Mouse (Mus musculus) limb, embryonic 14.5 days (tissue): ENCODE data around the gene Alkbh2. TPM values are rescaled to one million over a fixed set of nuclear protein-coding genes. Genes with fewer than 3 reads are reported as not detected.

Experiments used
- ATAC-seq: fragments of 200-750 bp; cut with Nextera tagmentation; 2 replicates; pipeline ENCODE4 v1.8.0; 2017; ENCODE audit warnings: low read depth, moderate number of reproducible peaks, moderate TSS enrichment; ENCODE audit not compliant: low FRiP score
- DNase-seq: peaks from one replicate; pipeline ENCODE4 v3.0.0-alpha.2; 2015; ENCODE audit warnings: low spot score
- H3K27ac ChIP-seq: fragments of 300-500 bp; sonication (generic); replicated peaks from 2 replicates; pipeline ENCODE4 v1.5.1; 2014; ENCODE audit warnings: low read depth, mild to moderate bottlenecking, low read length, moderate library complexity, mixed read lengths
- H3K27me3 ChIP-seq: fragments of 300-500 bp; sonication (generic); 2 replicates; pipeline ENCODE4 v1.6.1; 2014; ENCODE audit warnings: low read length, mixed read lengths; ENCODE audit not compliant: control insufficient read depth, insufficient read depth
- H3K36me3 ChIP-seq: fragments of 300-500 bp; sonication (generic); 2 replicates; pipeline ENCODE4 v1.6.1; 2014; ENCODE audit warnings: mild to moderate bottlenecking, low read length, moderate library complexity, mixed read lengths; ENCODE audit not compliant: control insufficient read depth, insufficient read depth
- H3K4me1 ChIP-seq: fragments of 300-500 bp; sonication (generic); 2 replicates; pipeline ENCODE4 v1.6.1; 2014; ENCODE audit warnings: antibody characterized with exemption, low read length, mixed read lengths; ENCODE audit not compliant: control insufficient read depth, insufficient read depth
- H3K4me2 ChIP-seq: fragments of 300-500 bp; sonication (generic); replicated peaks from 2 replicates; pipeline ENCODE4 v1.6.1; 2014; ENCODE audit warnings: low read depth, mild to moderate bottlenecking, low read length, moderate library complexity; ENCODE audit not compliant: severe bottlenecking
- H3K4me3 ChIP-seq: fragments of 300-500 bp; sonication (generic); replicated peaks from 2 replicates; pipeline ENCODE4 v1.5.1; 2014; ENCODE audit warnings: low read length
- H3K9ac ChIP-seq: fragments of 300-500 bp; sonication (generic); 2 replicates; pipeline ENCODE4 v1.6.1; 2014; ENCODE audit warnings: mild to moderate bottlenecking, low read depth, low read length, moderate library complexity; ENCODE audit not compliant: severe bottlenecking
- H3K9me3 ChIP-seq: fragments of 300-500 bp; sonication (generic); 2 replicates; pipeline ENCODE4 v1.6.1; 2016; ENCODE audit warnings: low read length; ENCODE audit not compliant: control insufficient read depth
- POLR2A ChIP-seq: fragments of 200-500 bp; IDR thresholded peaks from 2 replicates; pipeline ENCODE4 v1.8.0; 2012; ENCODE audit warnings: inconsistent platforms, mild to moderate bottlenecking, moderate library complexity, borderline replicate concordance; ENCODE audit not compliant: insufficient read depth, insufficient read length; ENCODE audit errors: extremely low read depth
- WGBS: fragments of 180-500 bp; shearing (Covaris S2); extraction: QIAGEN DNeasy Blood & Tissue Kit; methylation state at CpG from one replicate; pipeline ENCODE4 v1.1.7; 2014; 5-methylcytosine and 5-hydroxymethylcytosine counted together
- polyA plus RNA-seq, 2 experiments: library from polyadenylated mRNA; depleted of rRNA in 1 of 2; stranded (reverse) in 1 of 2; unstranded in 1 of 2; fragments of >200 nt; fragmentation: Nextera tagmentation in 1 of 2; extraction: Ambion mirVana in 1 of 2; gene quantifications; 2 replicates each; pipeline versions ENCODE4 v1.2.1 to v1.2.3; 2012 to 2014

Alkbh2 gene
- polyA plus RNA-seq, 2 experiments: 10.9 to 15.5 TPM

DNA sequence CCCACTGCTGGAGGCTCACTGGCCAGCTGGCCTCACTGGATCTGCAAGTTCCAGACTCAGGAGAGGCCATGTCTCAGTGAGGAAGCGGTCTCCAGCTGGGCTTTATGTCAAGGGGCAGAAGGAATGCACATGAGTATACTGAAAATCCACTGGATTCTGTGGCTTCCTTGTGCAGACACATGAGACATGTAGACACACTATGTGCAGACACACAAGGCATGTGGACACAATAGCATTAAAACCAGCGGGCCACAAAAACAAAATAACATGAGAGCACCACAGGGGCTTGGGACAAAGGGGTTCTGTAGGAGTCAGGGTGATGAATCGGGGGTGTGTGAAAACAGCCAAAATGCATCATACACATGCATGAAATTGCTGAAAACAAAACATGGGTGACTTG is 2.0 kb downstream of the Alkbh2 start:
- H3K4me2 ChIP-seq: no peak overlapping the region
- no peak overlapping the region for H3K4me3 ChIP-seq
- H3K4me1 ChIP-seq: no peaks in the 10 kb centered on the region
- ATAC-seq (no peak), DNase-seq (no peak)
- peaks cover 33% of the 10 kb centered on the region for H3K36me3 ChIP-seq
- 95% methylated on average over 3 of the region's 3 CpGs for WGBS
- no peaks in the 10 kb centered on the region for H3K27me3 ChIP-seq
- TF ChIP-seq POLR2A: no peak
- H3K27ac ChIP-seq: no peak overlapping the region
- H3K9ac ChIP-seq: no peak overlapping the region
- no peaks in the 10 kb centered on the region for H3K9me3 ChIP-seq

DNA sequence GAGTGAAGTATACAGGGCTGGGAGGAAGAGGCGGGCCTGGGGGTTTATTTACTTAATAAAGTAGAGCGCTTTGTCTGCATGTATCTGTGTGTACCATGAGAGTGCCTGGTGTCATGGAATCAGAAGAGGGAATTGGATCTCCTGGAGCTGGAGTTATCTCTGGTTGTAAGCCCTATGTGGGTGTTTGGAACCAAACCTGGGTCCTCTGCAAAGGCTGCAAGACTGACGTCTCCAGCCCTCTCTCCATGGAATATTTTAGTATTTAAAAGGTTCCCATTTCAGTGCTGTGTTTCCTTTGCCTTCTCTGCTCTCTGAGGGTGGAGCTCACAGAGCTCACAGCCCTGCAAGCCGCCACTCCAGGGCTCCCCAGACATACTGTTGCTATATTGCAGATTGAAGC is 8.2 kb downstream of the Alkbh2 start:
- no peak for ATAC-seq
- H3K36me3 ChIP-seq: peaks cover 86% of the 10 kb centered on the region
- H3K9ac ChIP-seq: no peak overlapping the region

DNA sequence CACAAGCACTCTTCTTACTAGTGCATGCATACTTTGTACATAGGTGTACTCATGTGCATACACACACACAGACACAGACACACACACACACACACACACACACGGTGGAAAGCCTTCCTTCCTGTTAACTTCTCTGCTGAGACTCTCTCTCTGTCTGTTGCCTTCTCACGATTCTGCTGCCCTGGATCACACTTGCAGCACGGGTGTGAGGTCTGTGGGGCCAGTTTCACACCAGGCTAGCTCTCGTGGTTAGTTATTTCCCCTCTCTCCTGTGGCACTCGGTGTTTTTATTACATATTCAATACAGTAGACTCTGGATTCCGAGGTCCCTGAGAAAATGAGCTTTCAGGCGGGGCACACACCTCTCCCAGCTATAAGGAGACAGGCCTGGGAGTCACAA is 11.4 kb downstream of the Alkbh2 start:
- no peaks in the 10 kb centered on the region for H3K4me1 ChIP-seq
- no peaks in the 10 kb centered on the region for H3K9me3 ChIP-seq
- peaks cover 86% of the 10 kb centered on the region for H3K36me3 ChIP-seq
- DNase-seq (no peak), ATAC-seq (no peak)
- no peak for TF ChIP-seq POLR2A
- 76% methylated on average over 7 of the region's 7 CpGs for WGBS
- H3K4me2 ChIP-seq: no peak overlapping the region
- H3K4me3 ChIP-seq: no peak overlapping the region
- H3K27ac ChIP-seq: no peak overlapping the region
- H3K9ac ChIP-seq: no peak overlapping the region
- H3K27me3 ChIP-seq: no peaks in the 10 kb centered on the region

More for the DNA sequence above, 8.2 kb downstream of the Alkbh2 start:
- no peak for DNase-seq
- TF ChIP-seq POLR2A: no peak
- 79% methylated on average over 4 of the region's 4 CpGs for WGBS
- Histone ChIP-seq H3K9me3 (no peaks in the 10 kb centered on the region), H3K4me3 (no peak overlapping the region), H3K4me1 (no peaks in the 10 kb centered on the region), H3K4me2 (no peak overlapping the region), H3K27me3 (no peaks in the 10 kb centered on the region), H3K27ac (no peak overlapping the region)

DNA sequence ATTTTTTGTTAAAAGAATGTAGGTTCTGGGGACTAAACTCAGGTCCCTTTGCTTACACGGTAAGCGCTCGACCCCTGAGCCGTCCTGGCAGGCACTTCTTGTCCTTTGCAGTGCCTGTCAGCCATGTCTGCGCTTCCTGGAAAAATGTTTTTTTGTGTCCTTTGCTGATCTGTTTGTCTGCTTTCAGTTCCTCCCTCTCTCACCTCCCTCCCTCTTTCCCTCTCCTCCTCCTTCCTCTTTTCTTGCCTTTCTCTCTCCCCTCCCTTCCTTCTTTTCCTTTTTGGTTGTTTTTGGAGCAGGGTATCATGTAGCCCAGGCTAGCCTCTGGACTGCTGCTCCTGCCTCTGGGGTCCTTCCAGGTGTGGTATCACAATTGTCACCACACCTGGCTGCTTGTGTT is 13.0 kb downstream of the Alkbh2 start:
- ATAC-seq: no peak
- 80% methylated on average over 5 of the region's 5 CpGs for WGBS
- Histone ChIP-seq H3K4me2 (no peak overlapping the region), H3K9ac (no peak overlapping the region), H3K27me3 (no peaks in the 10 kb centered on the region), H3K27ac (no peak overlapping the region), H3K4me1 (no peaks in the 10 kb centered on the region), H3K36me3 (peaks cover 85% of the 10 kb centered on the region), H3K4me3 (no peak overlapping the region), H3K9me3 (no peaks in the 10 kb centered on the region)
- no peak for DNase-seq
- TF ChIP-seq POLR2A: no peak

DNA sequence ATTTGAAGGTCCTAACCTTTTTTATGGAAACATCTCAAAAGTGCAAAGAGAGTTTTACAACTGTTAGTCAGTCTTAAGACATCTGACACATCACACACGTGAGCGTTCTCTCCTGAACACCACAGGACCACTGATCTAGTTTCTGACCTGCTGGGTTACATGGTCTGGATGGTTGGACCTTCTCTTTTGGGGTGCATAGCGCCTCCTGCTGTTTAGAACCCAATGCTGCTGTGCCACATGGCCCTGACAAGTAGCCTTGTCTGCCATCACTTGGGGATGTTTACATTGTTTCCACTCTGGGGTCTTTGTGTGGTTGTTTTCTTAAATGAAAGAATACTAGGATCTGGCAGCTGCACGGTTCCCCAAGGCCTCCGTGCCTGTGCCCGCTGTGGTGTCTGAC is 14.7 kb downstream of the Alkbh2 start:
- no peak for DNase-seq
- TF ChIP-seq POLR2A: no peak
- Histone ChIP-seq H3K4me1 (no peaks in the 10 kb centered on the region), H3K9ac (no peak overlapping the region), H3K9me3 (no peaks in the 10 kb centered on the region), H3K27me3 (no peaks in the 10 kb centered on the region), H3K27ac (no peak overlapping the region), H3K4me3 (no peak overlapping the region), H3K4me2 (no peak overlapping the region), H3K36me3 (peaks cover 91% of the 10 kb centered on the region)
- no peak for ATAC-seq
- 90% methylated on average over 6 of the region's 6 CpGs for WGBS

GRCm38 (mm10) chr5:114106391-114106935 is 21.6 kb downstream of the Alkbh2 start:
- Histone ChIP-seq H3K4me2 (no peak overlapping the region), H3K4me1 (no peaks in the 10 kb centered on the region; the same call in 1 of the 2 replicates), H3K4me3 (no peak overlapping the region), H3K27me3 (no peaks in the 10 kb centered on the region), H3K9me3 (no peaks in the 10 kb centered on the region), H3K36me3 (peaks cover 67% of the 10 kb centered on the region), H3K9ac (no peak overlapping the region), H3K27ac (no peak overlapping the region)
- ATAC-seq (no peak), DNase-seq (no peak)
- no peak for TF ChIP-seq POLR2A
- 79% methylated on average over 16 of the region's 16 CpGs for WGBS
